Mouse (Mus musculus): ENCODE data around the gene Insig2.

Gene Insig2

GRCm38 (mm10) chr1:121332485-121332884 lies at the start of gene Insig2:
Insig2 (minus strand) TSS chr1:121332589.
- no peak for DNase-seq (ENCODE audit: low spot score)

- DNase-seq (ENCODE audit: low spot score) = no peak
These were observed 49.2 kb upstream of the Insig2 start for GRCm38 (mm10) chr1:121381562-121381961.

GRCm38 (mm10) chr1:121380033-121380432 lies 47.6 kb upstream of the Insig2 start:
- DNase-seq (ENCODE audit: low spot score) = no peak

- DNase-seq (ENCODE audit: low spot score) = no peak
These were observed 45.5 kb upstream of the Insig2 start for GRCm38 (mm10) chr1:121377901-121378300.

DNA sequence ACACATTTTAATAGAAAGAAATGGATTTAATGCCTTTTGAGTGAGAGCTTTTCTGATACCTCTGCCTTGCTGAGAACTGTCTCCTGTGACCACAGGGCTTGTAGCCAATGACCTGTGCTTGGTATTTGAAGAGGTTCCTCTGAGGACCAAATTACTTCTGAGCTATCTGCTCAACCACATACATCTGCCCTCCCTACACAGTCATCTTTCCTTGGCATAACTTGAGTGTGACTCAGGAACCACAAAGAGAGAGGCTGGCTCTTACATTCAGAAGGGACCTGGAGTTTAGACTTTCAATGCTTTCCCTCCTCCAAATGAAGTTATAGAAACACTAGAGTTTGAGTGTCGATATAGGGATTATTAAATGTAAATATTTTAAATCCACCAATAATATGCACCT lies 45.0 kb upstream of the Insig2 start:
- no peak for DNase-seq (ENCODE audit: low spot score)

GRCm38 (mm10) chr1:121373631-121374030 lies 41.2 kb upstream of the Insig2 start:
- no peak for DNase-seq (ENCODE audit: low spot score)

- no peak for DNase-seq (ENCODE audit: low spot score)
These were observed 40.3 kb upstream of the Insig2 start for GRCm38 (mm10) chr1:121372656-121373055.

DNA sequence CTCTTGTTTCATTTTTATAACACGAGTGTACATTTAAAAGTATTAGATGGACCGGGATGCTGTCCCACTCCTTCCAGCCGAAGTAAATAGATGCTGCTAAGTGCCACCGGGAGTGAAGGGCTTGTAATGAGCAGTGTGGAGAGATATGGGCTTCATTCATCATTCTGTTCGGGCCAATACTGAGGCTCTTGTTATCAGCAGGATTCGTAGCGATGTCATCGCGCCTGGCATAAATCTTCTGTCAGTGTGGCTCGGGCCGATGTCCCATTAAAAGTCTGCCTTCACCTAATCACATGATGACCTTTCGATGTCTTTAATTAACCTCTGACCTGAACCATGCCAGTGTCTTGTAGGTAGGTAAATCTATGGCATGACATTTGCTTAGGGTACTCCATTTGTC lies 39.1 kb upstream of the Insig2 start:
- no peak for DNase-seq (ENCODE audit: low spot score)

GRCm38 (mm10) chr1:121367257-121367656 lies 34.9 kb upstream of the Insig2 start:
- DNase-seq (ENCODE audit: low spot score) = no peak

DNA sequence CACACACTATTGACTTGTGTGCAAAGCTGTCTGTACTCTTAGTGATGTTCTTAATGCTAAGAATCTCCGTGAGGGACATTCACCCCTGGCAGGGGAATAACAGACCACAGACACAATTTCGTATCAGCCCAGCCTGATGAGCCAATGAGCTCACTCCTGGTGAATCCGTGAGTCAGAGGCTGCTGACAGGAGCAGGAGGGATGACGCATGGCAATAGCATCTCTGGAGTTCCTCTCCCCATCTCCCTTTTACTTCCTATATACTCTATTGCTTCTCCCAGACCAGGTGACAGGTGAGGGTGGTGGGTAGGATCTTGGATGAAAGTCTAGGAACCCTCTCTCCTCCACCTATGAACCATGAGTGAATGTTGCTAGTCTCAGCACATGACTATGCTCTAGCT lies 28.2 kb upstream of the Insig2 start:
- DNase-seq (ENCODE audit: low spot score) = no peak

DNA sequence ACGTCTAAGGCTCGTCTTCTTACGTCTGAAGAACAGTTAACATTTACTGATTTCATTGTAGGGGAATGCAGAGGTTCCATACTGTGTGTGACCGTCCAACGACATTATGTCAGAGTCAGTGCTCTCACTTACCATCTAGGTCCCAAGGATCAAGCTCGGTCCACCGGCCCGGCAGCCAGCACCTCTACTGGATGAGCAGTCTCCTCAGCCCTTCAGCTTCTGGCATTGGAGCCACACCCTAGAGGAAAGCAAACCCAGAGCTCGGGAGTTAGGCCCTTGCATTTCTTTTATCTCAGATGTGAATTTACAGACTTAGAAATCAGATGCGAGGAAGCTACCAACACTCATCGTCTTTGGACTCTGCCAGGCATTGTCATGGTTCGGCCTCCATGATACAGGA lies 27.3 kb upstream of the Insig2 start:
- DNase-seq (ENCODE audit: low spot score) = no peak

DNA sequence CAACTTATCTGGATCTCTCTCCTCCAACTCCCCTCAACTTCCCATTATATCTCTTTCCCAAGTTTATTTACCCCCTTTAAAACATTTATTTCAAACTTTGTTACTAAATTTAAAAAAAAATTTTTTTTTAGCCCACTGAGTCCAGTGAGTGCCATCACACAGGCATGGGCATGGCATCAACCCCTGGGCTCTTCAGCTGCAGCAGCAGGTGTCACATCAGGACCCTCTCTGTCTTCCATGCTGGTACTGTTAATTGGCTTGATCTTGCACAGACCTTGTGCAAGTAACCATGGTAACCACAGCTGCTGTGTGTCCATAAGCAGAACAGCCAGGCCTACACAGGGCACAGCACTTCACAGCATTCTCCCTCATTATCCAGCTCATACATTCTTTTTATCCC lies 21.4 kb upstream of the Insig2 start:
- DNase-seq (ENCODE audit: low spot score) = no peak

DNA sequence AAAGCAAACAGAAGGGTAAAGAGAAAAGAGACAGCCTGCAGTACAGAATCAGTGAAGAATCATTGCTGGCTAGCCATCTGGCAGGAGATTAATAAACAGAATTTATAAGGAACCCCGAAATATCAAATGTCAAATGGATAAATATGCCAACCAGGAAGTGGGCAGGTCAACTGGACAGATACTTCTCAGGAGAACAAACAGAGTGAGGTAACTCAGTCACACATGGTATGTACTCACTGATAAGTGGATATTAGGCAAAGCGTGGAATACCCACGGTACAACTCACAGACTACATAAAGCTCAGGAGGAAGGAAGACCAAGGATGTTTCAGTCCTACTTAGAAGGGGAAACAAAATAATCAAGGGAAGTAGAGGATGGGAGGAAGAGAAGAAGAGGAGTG lies 18.6 kb upstream of the Insig2 start:
- no peak for DNase-seq (ENCODE audit: low spot score)

DNA sequence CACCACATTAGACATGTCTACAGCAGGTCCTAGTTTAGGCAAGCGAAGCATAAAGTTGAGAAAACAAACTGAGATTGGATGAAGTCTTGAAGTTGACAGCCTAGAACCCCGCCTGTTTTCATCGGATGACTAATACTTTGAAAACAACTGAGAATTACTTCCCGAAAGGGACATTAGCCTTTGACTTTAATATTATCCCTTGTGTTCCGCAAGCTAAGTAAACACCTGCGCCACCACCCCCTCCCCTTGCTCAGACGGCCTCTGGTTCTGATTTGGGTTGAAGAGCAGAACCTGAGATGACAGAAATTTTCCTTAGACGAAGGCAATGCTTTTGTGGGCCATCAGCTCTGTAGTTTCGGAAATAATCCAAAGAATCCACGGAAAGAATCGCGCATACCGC lies 18.2 kb upstream of the Insig2 start:
- no peak for DNase-seq (ENCODE audit: low spot score)

- no peak for DNase-seq (ENCODE audit: low spot score)
These were observed 16.8 kb upstream of the Insig2 start for GRCm38 (mm10) chr1:121348875-121349847.

GRCm38 (mm10) chr1:121343966-121344365 lies 11.6 kb upstream of the Insig2 start:
- no peak for DNase-seq (ENCODE audit: low spot score)

- no peak for DNase-seq (ENCODE audit: low spot score)
These were observed 3.4 kb upstream of the Insig2 start for GRCm38 (mm10) chr1:121335789-121336188.

GRCm38 (mm10) chr1:121333986-121334703 lies 1.8 kb upstream of the Insig2 start:
- no peak for DNase-seq (ENCODE audit: low spot score)

DNA sequence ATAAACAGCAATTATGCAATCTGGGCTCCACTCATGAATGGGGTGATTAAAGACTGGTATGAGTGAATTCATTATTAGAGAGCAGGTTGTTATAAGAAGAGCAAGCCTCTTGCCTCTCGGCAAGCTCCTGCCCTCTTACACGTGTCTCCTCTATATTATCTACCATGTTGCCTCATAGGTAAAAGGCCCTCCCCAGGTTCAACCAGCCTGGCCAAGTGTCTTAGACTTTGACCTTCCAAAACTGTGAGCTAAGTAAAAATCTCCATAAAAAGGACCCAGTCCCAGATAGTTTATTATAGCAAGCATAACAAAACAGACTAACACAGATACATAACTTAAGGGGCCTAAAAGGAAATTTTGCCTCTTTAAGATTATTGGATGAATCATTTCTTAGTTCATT lies 1.8 kb downstream of the Insig2 start:
- no peak for DNase-seq (ENCODE audit: low spot score)

DNA sequence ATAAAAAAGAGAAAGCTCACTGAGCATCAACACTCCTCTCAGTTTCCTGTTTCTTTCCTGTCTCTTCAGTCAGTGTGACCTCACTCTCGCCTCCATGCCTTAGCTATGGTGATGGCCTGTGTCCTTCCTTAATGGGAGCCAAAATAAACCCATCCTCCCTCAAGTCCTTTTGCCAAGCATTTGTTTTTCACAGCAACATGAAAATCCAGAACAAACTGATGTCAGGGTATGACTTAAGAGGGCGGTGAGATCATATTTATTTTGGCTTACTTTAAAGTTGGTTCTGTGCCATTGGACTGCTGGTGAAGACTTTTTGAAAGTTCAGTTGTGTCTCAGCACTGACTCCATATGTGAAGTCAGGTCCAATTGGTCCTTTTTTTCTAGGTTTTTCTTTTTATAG lies 3.0 kb downstream of the Insig2 start:
- no peak for DNase-seq (ENCODE audit: low spot score)

- peak; percentile 52 for DNase-seq (ENCODE audit: low spot score)
These were observed 4.2 kb downstream of the Insig2 start for GRCm38 (mm10) chr1:121328193-121328555.

GRCm38 (mm10) chr1:121327344-121328192 lies 4.8 kb downstream of the Insig2 start:
- peak; percentile 83 for DNase-seq (ENCODE audit: low spot score)
